Mouse (Mus musculus) lung, postnatal 0 days (tissue): ENCODE measurements around the gene Lgals2. TPM values are rescaled to one million over a fixed set of nuclear protein-coding genes. Genes with fewer than 3 reads are reported as not detected.

ENCODE experiments used
- ATAC-seq: fragments of 200-750 bp; cut with Nextera tagmentation; 2 replicates; pipeline ENCODE4 v1.8.0; 2017; ENCODE audit warnings: moderate library complexity
- DNase-seq: peaks from one replicate; pipeline ENCODE4 v3.0.0-alpha.2; 2016; ENCODE audit warnings: low spot score
- H3K27ac ChIP-seq: fragments of 300-500 bp; sonication (generic); 2 replicates; pipeline ENCODE4 v1.5.1; 2014; ENCODE audit warnings: antibody characterized with exemption, mild to moderate bottlenecking, low read length, mixed read lengths
- H3K27me3 ChIP-seq: fragments of 300-500 bp; sonication (generic); replicated peaks from 2 replicates; pipeline ENCODE4 v1.6.1; 2014; ENCODE audit warnings: low read length, mixed read lengths; ENCODE audit not compliant: insufficient read depth
- H3K36me3 ChIP-seq: fragments of 300-500 bp; sonication (generic); 2 replicates; pipeline ENCODE4 v1.6.1; 2014; ENCODE audit warnings: low read length, mixed read lengths; ENCODE audit not compliant: insufficient read depth
- H3K4me1 ChIP-seq: fragments of 300-500 bp; sonication (generic); 2 replicates; pipeline ENCODE4 v1.6.1; 2014; ENCODE audit warnings: antibody characterized with exemption, low read depth, low read length, mixed read lengths; ENCODE audit not compliant: insufficient read depth
- H3K4me2 ChIP-seq: fragments of 300-500 bp; sonication (generic); replicated peaks from 2 replicates; pipeline ENCODE4 v1.6.1; 2014; ENCODE audit warnings: low read depth, mild to moderate bottlenecking, low read length, moderate library complexity, mixed read lengths
- H3K4me3 ChIP-seq: fragments of 300-500 bp; sonication (generic); 2 replicates; pipeline ENCODE4 v1.5.1; 2014; ENCODE audit warnings: low read depth, low read length
- H3K9ac ChIP-seq: fragments of 300-500 bp; sonication (generic); replicated peaks from 2 replicates; pipeline ENCODE4 v1.6.1; 2014; ENCODE audit warnings: low read depth, mild to moderate bottlenecking
- H3K9me3 ChIP-seq: fragments of 300-500 bp; sonication (generic); 2 replicates; pipeline ENCODE4 v1.6.1; 2016; ENCODE audit warnings: low read length, mixed read lengths
- CTCF ChIP-seq: IDR thresholded peaks from 2 replicates; pipeline ENCODE4 v1.5.1; 2016; ENCODE audit warnings: antibody characterized with exemption, mild to moderate bottlenecking
- EP300 ChIP-seq: IDR thresholded peaks from 2 replicates; pipeline ENCODE4 v1.6.1; 2016; ENCODE audit warnings: antibody characterized with exemption, mild to moderate bottlenecking, control low read depth
- WGBS: fragments of 180-500 bp; shearing (Covaris S2); extraction: QIAGEN DNeasy Blood & Tissue Kit; methylation state at CpG from one replicate; pipeline ENCODE4 v1.1.7; 2014; 5-methylcytosine and 5-hydroxymethylcytosine counted together
- polyA plus RNA-seq: library from polyadenylated mRNA; unstranded; fragments of >200 nt; fragmentation: Nextera tagmentation; extraction: Ambion mirVana; gene quantifications from 2 replicates; pipeline ENCODE4 v1.2.1, GENCODE M21; 2015

Lgals2 gene
- 1.6 and 2.4 TPM in 2 replicates for polyA plus RNA-seq

GRCm38 (mm10) chr15:78855303-78855965 lies at the start of gene Lgals2:
Lgals2 (minus strand) TSS chr15:78855529.
- H3K9ac ChIP-seq = no peak within 1 kb of the TSS
- no peaks in the 10 kb centered on the region for H3K9me3 ChIP-seq
- H3K4me1 ChIP-seq = peaks cover 4% of the 10 kb centered on the region
- no peak within 1 kb of the TSS for H3K27ac ChIP-seq
- TF ChIP-seq CTCF = no peak
- TF ChIP-seq EP300 = no peak
- no peak within 1 kb of the TSS for H3K4me2 ChIP-seq
- H3K27me3 ChIP-seq = no peaks in the 10 kb centered on the region
- 59% methylated on average over 8 of the region's 8 CpGs for WGBS
- no peaks in the 10 kb centered on the region for H3K36me3 ChIP-seq
- ATAC-seq = no peak
- no peak for DNase-seq
- H3K4me3 ChIP-seq = no peak within 1 kb of the TSS

DNA sequence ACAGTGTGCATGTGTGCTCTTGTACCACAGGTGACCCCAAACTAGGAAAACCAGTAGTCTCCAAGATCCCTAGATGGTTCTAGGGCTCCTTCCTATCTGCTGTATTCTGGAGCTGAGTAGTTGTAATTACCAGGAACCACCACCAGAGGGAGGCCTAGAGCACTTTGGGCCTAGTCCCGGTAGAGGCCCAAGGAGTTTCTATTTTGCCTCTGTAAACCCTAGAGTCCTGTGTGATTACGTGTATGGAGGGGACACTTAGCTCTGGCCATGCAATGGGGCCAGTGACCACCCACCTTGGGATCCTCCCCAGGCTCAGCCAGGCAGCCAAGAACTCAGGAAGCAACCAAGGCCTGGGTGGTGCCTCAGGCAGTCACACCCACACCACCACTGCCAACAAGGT lies 47.9 kb upstream of the Lgals2 start:
- peak; percentile 89 for DNase-seq
- peak; percentile 23 for ATAC-seq
- Histone ChIP-seq H3K4me2 (no peak overlapping the region), H3K27me3 (no peaks in the 10 kb centered on the region), H3K36me3 (peaks cover 24% of the 10 kb centered on the region; the same call in 1 of the 2 replicates), H3K9ac (no peak overlapping the region), H3K9me3 (no peaks in the 10 kb centered on the region), H3K4me3 (no peak overlapping the region), H3K27ac (no peak overlapping the region), H3K4me1 (peaks cover 23% of the 10 kb centered on the region)
- 3% methylated on average over 2 of the region's 2 CpGs for WGBS
- peak; percentile 95 for TF ChIP-seq CTCF
- TF ChIP-seq EP300 = no peak

GRCm38 (mm10) chr15:78901422-78901789 lies 46.1 kb upstream of the Lgals2 start:
- 55% methylated on average over 8 of the region's 8 CpGs for WGBS
- Histone ChIP-seq H3K27me3 (no peaks in the 10 kb centered on the region), H3K4me1 (peaks cover 23% of the 10 kb centered on the region), H3K9ac (0 out of 2 replicates have a peak overlapping the region, but pooled peaks have one; percentile 58), H3K9me3 (no peaks in the 10 kb centered on the region), H3K27ac (peak overlapping the region; percentile 62; the same call in 1 of the 2 replicates), H3K4me2 (no peak overlapping the region; the same call in 1 of the 2 replicates), H3K4me3 (no peak overlapping the region), H3K36me3 (peaks cover 15% of the 10 kb centered on the region; the same call in 1 of the 2 replicates)
- TF ChIP-seq CTCF (peak; percentile 21; the same call in 1 of the 2 replicates), EP300 (no peak)
- ATAC-seq = no peak
- no peak for DNase-seq

DNA sequence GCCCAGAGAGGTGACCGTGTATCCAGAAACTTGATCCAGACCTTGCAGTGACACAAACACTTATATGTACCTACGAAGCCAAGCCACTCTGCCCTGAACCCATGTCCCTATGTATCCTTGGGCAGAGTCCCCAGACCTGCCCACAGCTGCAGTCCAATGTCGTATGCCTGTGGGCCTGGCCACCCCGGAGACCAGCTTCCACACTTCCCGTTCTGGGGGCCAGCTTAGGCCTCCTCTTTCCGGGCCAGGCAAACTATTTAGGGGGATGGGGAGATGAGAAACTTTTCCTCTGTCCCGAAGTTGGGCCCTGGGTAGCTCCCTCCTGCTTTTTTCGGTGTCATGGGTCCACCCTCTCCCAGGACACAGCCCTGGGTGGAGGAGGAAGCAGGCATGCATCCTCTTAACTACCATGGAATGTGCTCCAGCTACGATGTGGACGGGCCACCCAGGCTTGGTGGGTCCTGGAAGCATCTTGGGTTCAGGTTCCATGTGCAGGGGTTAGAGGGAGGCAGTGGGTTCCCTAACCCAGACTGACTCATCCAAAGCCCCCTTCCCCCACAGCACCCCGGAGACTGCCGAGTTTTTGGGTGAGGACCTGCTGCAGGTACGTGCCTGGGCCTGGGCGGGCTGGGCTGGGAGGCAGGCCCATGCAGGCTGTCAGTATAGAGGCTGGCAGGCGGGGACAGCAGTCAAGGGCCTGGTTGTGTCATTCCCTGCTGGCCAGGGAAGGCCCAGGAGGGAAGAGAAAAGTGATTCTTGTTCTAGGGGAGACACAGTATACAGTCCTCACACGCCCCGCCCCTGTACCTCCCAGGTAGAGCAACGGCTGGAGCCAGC lies 45.5 kb upstream of the Lgals2 start:
- peak; percentile 52 for ATAC-seq

GRCm38 (mm10) chr15:78899740-78900584 lies 44.6 kb upstream of the Lgals2 start, which contains the start of gene Sh3bp1:
Sh3bp1 (plus strand) TSS chr15:78899768.
- WGBS = 2% methylated on average over 38 of the region's 47 CpGs
- TF ChIP-seq CTCF (no peak), EP300 (no peak)
- ATAC-seq (peak; percentile 40), DNase-seq (peak; percentile 79)
- peaks cover 8% of the 10 kb centered on the region; the same call in 1 of the 2 replicates for H3K36me3 ChIP-seq
- H3K9ac ChIP-seq = peak within 1 kb of the TSS; percentile 58
- H3K9me3 ChIP-seq = no peaks in the 10 kb centered on the region
- no peaks in the 10 kb centered on the region for H3K27me3 ChIP-seq
- H3K4me1 ChIP-seq = peaks cover 23% of the 10 kb centered on the region
- peak within 1 kb of the TSS; percentile 62 for H3K27ac ChIP-seq
- H3K4me2 ChIP-seq = peak within 1 kb of the TSS; percentile 91
- peak within 1 kb of the TSS; percentile 69 for H3K4me3 ChIP-seq

More for the DNA sequence above, 45.5 kb upstream of the Lgals2 start:
- H3K4me3 ChIP-seq = peak overlapping the region; percentile 69
- DNase-seq = peak; percentile 60
- peak overlapping the region; percentile 58; the same call in 1 of the 2 replicates for H3K9ac ChIP-seq
- no peaks in the 10 kb centered on the region for H3K27me3 ChIP-seq
- WGBS = 15% methylated on average over 18 of the region's 18 CpGs
- no peaks in the 10 kb centered on the region for H3K9me3 ChIP-seq
- H3K36me3 ChIP-seq = peaks cover 13% of the 10 kb centered on the region; the same call in 1 of the 2 replicates
- H3K4me1 ChIP-seq = peaks cover 23% of the 10 kb centered on the region
- H3K27ac ChIP-seq = peak overlapping the region; percentile 62
- H3K4me2 ChIP-seq = peak overlapping the region; percentile 91
- TF ChIP-seq CTCF = no peak
- no peak for TF ChIP-seq EP300
